Mouse (Mus musculus): ENCODE results near the gene Tdrkh. TPM values are rescaled to one million over a fixed set of nuclear protein-coding genes. Genes with fewer than 3 reads are reported as not detected.

Tdrkh gene
- polyA plus RNA-seq, 1 experiment from 2014 or later = 10.6 TPM

DNA sequence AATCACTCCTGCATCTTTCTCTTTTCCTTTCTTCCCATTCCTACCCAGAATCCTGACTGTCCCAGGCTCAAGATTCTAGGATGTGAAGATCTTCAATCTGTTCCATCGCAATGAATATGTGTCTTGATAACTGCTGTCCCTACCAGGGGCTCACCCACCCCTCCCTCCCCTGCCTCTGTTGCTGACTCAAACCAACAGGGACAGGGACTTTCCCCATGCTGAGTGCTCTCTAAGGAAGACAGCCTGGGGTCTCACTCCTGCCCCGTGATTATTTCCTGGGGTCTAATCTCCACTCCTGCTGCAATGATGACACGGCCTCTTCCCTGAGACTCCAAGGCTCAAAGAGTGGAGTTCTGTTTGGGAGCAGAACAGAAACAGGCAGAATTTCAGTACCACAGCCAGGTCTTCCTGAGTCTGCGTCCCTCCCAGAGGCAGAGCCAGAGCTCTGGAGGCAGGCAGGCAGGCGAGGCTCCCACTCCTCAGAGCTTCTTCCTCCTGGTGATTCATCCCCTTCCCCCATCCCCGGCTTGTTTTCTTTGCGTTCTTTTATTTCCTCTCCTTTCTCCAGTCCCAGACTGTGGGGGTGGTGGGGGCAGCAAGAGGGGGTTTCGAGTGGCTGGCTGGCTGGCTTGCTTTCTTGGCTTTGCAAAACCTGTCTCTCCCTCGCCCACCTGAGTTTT is 33.1 kb upstream of the Tdrkh start:
- Histone ChIP-seq H3K9ac (replicated peaks; ENCODE audit: low read depth, low read length) (no peak overlapping the region), H3K36me3 (ENCODE audit: control insufficient read depth, insufficient read depth, low read length) (no peaks in the 10 kb centered on the region), H3K4me1 (ENCODE audit: control insufficient read depth, insufficient read depth, low read length) (no peaks in the 10 kb centered on the region), H3K27me3 (ENCODE audit: control insufficient read depth, insufficient read depth, low read length) (no peaks in the 10 kb centered on the region), H3K27ac (ENCODE audit: low read length) (no peak overlapping the region), H3K4me2 (replicated peaks; ENCODE audit: low read depth, low read length) (no peak overlapping the region), H3K9me3 (ENCODE audit: control insufficient read depth, low read depth, low read length) (no peaks in the 10 kb centered on the region), H3K4me3 (ENCODE audit: low read depth, low read length) (no peak overlapping the region)
- 19% methylated on average over 9 of the region's 9 CpGs for WGBS
- no peak for ATAC-seq (ENCODE audit: insufficient number of reproducible peaks, insufficient read depth, low FRiP score, low read depth)

DNA sequence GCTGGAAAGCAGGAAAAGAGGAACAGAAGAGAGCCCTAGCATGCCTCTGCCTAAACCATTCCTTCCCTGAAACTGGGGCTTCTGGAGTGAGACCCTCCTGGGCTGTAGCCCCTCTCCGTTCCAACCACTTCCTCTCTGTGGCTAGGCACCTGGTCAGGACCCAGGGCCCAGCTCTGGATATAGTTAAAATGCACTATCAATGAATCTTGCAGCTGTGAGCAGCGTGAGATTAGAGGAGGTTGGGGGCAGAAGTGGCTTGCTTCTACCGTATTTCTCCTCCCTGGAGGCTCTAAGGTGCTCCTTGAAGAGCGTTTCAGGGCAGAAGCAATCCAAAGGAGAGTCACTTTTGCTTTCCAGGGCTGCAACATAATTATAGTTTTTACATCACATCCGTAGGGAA is 30.8 kb upstream of the Tdrkh start:
- H3K4me1 ChIP-seq (ENCODE audit: control insufficient read depth, insufficient read depth, low read length) = no peaks in the 10 kb centered on the region
- no peaks in the 10 kb centered on the region for H3K9me3 ChIP-seq (ENCODE audit: control insufficient read depth, low read depth, low read length)
- WGBS = 67% methylated on average over 5 of the region's 5 CpGs
- no peak overlapping the region for H3K27ac ChIP-seq (ENCODE audit: low read length)
- no peak for ATAC-seq (ENCODE audit: insufficient number of reproducible peaks, insufficient read depth, low FRiP score, low read depth)
- H3K4me2 ChIP-seq (replicated peaks; ENCODE audit: low read depth, low read length) = no peak overlapping the region
- no peak overlapping the region for H3K4me3 ChIP-seq (ENCODE audit: low read depth, low read length)
- H3K36me3 ChIP-seq (ENCODE audit: control insufficient read depth, insufficient read depth, low read length) = no peaks in the 10 kb centered on the region
- H3K9ac ChIP-seq (replicated peaks; ENCODE audit: low read depth, low read length) = no peak overlapping the region
- no peaks in the 10 kb centered on the region for H3K27me3 ChIP-seq (ENCODE audit: control insufficient read depth, insufficient read depth, low read length)

DNA sequence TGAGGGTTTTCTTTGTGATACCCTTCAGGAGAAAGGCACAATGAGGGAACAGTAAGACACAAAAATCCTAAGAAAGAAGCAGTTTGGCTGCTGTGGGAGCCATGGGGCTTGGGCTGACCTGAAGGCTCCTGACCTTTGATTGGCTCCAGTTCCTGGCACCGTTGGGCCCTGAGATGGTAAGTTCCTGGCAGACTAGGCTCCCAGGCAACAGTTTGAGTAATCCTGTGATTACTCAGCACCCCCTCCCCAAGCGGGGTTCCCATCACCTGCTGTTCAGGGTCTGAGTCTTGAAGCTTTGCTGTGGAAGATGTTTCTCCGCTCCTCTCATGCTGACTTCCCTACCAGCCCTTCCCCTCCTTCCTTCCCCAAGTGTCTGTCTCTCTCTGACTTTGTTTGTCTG is 29.6 kb upstream of the Tdrkh start:
- Histone ChIP-seq H3K4me2 (replicated peaks; ENCODE audit: low read depth, low read length) (no peak overlapping the region), H3K36me3 (ENCODE audit: control insufficient read depth, insufficient read depth, low read length) (no peaks in the 10 kb centered on the region), H3K27me3 (ENCODE audit: control insufficient read depth, insufficient read depth, low read length) (no peaks in the 10 kb centered on the region), H3K4me3 (ENCODE audit: low read depth, low read length) (no peak overlapping the region), H3K27ac (ENCODE audit: low read length) (no peak overlapping the region), H3K4me1 (ENCODE audit: control insufficient read depth, insufficient read depth, low read length) (no peaks in the 10 kb centered on the region), H3K9me3 (ENCODE audit: control insufficient read depth, low read depth, low read length) (no peaks in the 10 kb centered on the region), H3K9ac (replicated peaks; ENCODE audit: low read depth, low read length) (no peak overlapping the region)
- ATAC-seq (ENCODE audit: insufficient number of reproducible peaks, insufficient read depth, low FRiP score, low read depth) = no peak
- 56% methylated on average over 3 of the region's 3 CpGs for WGBS

DNA sequence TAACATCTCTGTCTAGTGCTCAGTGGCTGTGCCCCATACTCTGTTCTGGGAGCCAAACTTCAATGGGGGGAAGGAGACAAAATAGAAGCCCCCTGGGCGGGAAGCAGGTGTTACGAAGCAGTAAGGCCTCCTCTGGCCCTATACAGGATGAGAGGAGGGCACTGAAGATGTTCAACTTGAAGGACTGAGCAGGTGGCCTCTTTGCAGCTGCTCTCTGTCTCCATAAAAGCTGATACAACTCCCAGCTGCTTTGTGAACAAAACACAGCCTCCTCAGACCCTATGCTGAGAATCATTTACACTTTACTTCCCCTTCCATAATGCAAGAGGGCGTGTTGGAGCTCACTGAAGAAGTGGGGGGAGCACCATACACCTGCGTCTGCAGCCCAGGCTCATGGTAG is 26.4 kb upstream of the Tdrkh start:
- Histone ChIP-seq H3K9ac (replicated peaks; ENCODE audit: low read depth, low read length) (no peak overlapping the region), H3K4me1 (ENCODE audit: control insufficient read depth, insufficient read depth, low read length) (no peaks in the 10 kb centered on the region), H3K4me2 (replicated peaks; ENCODE audit: low read depth, low read length) (no peak overlapping the region), H3K9me3 (ENCODE audit: control insufficient read depth, low read depth, low read length) (no peaks in the 10 kb centered on the region), H3K36me3 (ENCODE audit: control insufficient read depth, insufficient read depth, low read length) (no peaks in the 10 kb centered on the region), H3K27me3 (ENCODE audit: control insufficient read depth, insufficient read depth, low read length) (no peaks in the 10 kb centered on the region), H3K27ac (ENCODE audit: low read length) (no peak overlapping the region), H3K4me3 (ENCODE audit: low read depth, low read length) (no peak overlapping the region)
- ATAC-seq (ENCODE audit: insufficient number of reproducible peaks, insufficient read depth, low FRiP score, low read depth) = no peak
- 61% methylated on average over 4 of the region's 4 CpGs for WGBS

DNA sequence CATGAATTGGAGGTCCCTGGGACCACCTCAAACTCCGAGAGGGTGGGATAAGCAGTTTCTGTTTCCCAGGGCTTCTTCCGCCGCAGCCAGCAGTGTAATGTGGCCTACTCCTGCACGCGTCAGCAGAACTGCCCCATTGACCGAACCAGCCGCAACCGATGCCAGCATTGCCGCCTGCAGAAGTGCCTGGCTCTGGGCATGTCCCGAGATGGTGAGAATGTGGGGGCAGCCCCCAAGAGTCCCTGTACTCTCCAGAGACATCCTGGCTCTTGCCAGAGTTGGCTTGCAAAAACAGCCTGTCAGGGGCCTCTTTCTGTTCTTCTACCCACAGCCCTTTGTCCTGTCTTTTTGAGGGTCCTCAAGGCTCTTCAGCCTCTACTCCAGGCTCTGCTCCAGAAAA is 25.7 kb upstream of the Tdrkh start:
- 91% methylated on average over 10 of the region's 10 CpGs for WGBS
- ATAC-seq (ENCODE audit: insufficient number of reproducible peaks, insufficient read depth, low FRiP score, low read depth) = no peak
- no peaks in the 10 kb centered on the region for H3K36me3 ChIP-seq (ENCODE audit: control insufficient read depth, insufficient read depth, low read length)

DNA sequence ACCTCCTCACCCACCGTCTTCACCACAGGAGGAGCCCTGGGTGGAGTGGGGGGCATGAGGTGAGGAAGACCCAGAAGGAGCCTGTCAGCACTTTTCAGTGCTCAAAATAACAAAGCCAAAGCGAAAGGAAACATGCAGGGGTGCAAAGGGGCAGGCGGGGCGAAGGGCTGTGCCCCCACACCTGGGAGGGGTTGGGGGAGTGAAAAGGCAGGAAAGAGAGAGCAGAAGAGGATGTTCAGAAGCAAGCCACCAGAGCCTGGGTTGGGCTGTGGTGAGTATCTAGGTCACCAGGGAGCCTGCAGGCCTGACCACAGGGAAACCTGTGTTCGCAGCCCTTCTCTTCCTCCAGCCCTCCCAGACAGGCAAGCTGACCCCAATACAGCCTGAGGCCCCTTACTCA is 25.0 kb upstream of the Tdrkh start:
- ATAC-seq (ENCODE audit: insufficient number of reproducible peaks, insufficient read depth, low FRiP score, low read depth) = no peak
- Histone ChIP-seq H3K4me3 (ENCODE audit: low read depth, low read length) (no peak overlapping the region), H3K4me1 (ENCODE audit: control insufficient read depth, insufficient read depth, low read length) (no peaks in the 10 kb centered on the region), H3K27ac (ENCODE audit: low read length) (no peak overlapping the region), H3K27me3 (ENCODE audit: control insufficient read depth, insufficient read depth, low read length) (no peaks in the 10 kb centered on the region), H3K9me3 (ENCODE audit: control insufficient read depth, low read depth, low read length) (no peaks in the 10 kb centered on the region), H3K9ac (replicated peaks; ENCODE audit: low read depth, low read length) (no peak overlapping the region), H3K36me3 (ENCODE audit: control insufficient read depth, insufficient read depth, low read length) (no peaks in the 10 kb centered on the region), H3K4me2 (replicated peaks; ENCODE audit: low read depth, low read length) (no peak overlapping the region)
- 77% methylated on average over 5 of the region's 5 CpGs for whole genome bisulfite sequencing

More for the DNA sequence above, 25.7 kb upstream of the Tdrkh start:
- no peak overlapping the region for H3K9ac ChIP-seq (replicated peaks; ENCODE audit: low read depth, low read length)
- H3K4me2 ChIP-seq (replicated peaks; ENCODE audit: low read depth, low read length) = no peak overlapping the region
- no peaks in the 10 kb centered on the region for H3K9me3 ChIP-seq (ENCODE audit: control insufficient read depth, low read depth, low read length)
- H3K27me3 ChIP-seq (ENCODE audit: control insufficient read depth, insufficient read depth, low read length) = no peaks in the 10 kb centered on the region
- no peak overlapping the region for H3K27ac ChIP-seq (ENCODE audit: low read length)
- H3K4me1 ChIP-seq (ENCODE audit: control insufficient read depth, insufficient read depth, low read length) = no peaks in the 10 kb centered on the region
- H3K4me3 ChIP-seq (ENCODE audit: low read depth, low read length) = no peak overlapping the region

DNA sequence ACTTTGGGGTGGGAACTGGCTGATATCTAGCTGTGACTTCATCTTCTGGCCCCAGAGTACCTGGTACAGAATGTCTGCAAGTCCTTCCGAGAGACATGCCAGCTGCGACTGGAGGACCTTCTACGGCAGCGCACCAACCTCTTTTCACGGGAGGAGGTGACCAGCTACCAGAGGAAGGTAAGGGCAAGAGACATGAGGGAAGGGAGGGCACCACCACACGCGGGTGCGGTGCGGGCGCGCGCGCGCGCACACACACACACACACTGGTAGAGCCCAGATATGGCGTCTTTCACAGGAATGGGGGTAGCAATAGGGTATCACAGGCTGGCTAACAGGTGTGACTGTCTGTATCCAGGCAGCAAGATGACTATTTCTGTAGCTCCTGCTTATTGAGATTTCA is 23.7 kb upstream of the Tdrkh start:
- no peak for ATAC-seq (ENCODE audit: insufficient number of reproducible peaks, insufficient read depth, low FRiP score, low read depth)
- no peak overlapping the region for H3K4me2 ChIP-seq (replicated peaks; ENCODE audit: low read depth, low read length)
- no peaks in the 10 kb centered on the region for H3K36me3 ChIP-seq (ENCODE audit: control insufficient read depth, insufficient read depth, low read length)
- no peak overlapping the region for H3K9ac ChIP-seq (replicated peaks; ENCODE audit: low read depth, low read length)
- H3K27me3 ChIP-seq (ENCODE audit: control insufficient read depth, insufficient read depth, low read length) = no peaks in the 10 kb centered on the region
- no peak overlapping the region for H3K4me3 ChIP-seq (ENCODE audit: low read depth, low read length)
- H3K9me3 ChIP-seq (ENCODE audit: control insufficient read depth, low read depth, low read length) = no peaks in the 10 kb centered on the region
- 93% methylated on average over 16 of the region's 16 CpGs for WGBS
- no peak overlapping the region for H3K27ac ChIP-seq (ENCODE audit: low read length)
- no peaks in the 10 kb centered on the region for H3K4me1 ChIP-seq (ENCODE audit: control insufficient read depth, insufficient read depth, low read length)

DNA sequence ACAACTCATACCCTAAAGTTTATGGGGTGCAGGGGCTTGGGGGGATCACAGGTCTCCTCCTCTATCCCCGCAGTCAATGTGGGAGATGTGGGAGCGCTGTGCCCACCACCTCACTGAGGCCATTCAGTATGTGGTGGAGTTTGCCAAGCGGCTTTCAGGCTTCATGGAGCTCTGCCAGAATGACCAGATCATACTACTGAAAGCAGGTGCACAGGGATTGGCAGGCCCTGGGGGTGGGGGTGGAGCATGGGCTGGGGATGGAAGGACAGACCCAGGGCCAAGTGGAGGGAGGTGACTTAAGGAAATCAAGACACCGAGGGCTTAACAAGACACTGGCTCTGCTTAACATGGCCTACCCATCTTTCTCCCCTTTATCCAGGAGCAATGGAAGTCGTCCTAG is 22.1 kb upstream of the Tdrkh start:
- Histone ChIP-seq H3K4me1 (ENCODE audit: control insufficient read depth, insufficient read depth, low read length) (no peaks in the 10 kb centered on the region), H3K9ac (replicated peaks; ENCODE audit: low read depth, low read length) (no peak overlapping the region), H3K4me2 (replicated peaks; ENCODE audit: low read depth, low read length) (no peak overlapping the region), H3K36me3 (ENCODE audit: control insufficient read depth, insufficient read depth, low read length) (no peaks in the 10 kb centered on the region), H3K9me3 (ENCODE audit: control insufficient read depth, low read depth, low read length) (no peaks in the 10 kb centered on the region), H3K27ac (ENCODE audit: low read length) (no peak overlapping the region), H3K27me3 (ENCODE audit: control insufficient read depth, insufficient read depth, low read length) (no peaks in the 10 kb centered on the region), H3K4me3 (ENCODE audit: low read depth, low read length) (no peak overlapping the region)
- 80% methylated on average over 5 of the region's 5 CpGs for WGBS
- no peak for ATAC-seq (ENCODE audit: insufficient number of reproducible peaks, insufficient read depth, low FRiP score, low read depth)

DNA sequence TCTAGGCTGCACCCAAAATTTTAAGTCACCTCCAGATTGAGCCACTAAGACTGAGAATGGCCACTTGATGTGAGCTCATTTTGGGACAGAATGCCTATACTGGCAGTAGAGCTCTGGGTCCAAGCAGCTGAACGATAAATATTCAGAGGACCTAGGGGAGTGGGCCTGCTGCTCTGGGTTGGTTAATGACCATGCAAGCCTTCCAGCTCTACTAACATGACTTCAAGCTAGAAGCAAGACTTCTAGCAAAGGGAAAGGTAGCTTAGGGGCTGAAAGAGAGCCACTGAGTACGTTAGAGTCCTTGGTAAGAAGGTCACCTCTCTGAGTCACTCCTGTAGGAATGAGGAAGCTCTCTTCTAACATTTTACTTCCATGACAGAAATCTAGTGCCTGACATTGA is 20.9 kb upstream of the Tdrkh start:
- Histone ChIP-seq H3K9ac (replicated peaks; ENCODE audit: low read depth, low read length) (no peak overlapping the region), H3K4me1 (ENCODE audit: control insufficient read depth, insufficient read depth, low read length) (no peaks in the 10 kb centered on the region), H3K36me3 (ENCODE audit: control insufficient read depth, insufficient read depth, low read length) (no peaks in the 10 kb centered on the region), H3K9me3 (ENCODE audit: control insufficient read depth, low read depth, low read length) (no peaks in the 10 kb centered on the region), H3K27ac (ENCODE audit: low read length) (no peak overlapping the region), H3K4me3 (ENCODE audit: low read depth, low read length) (no peak overlapping the region), H3K4me2 (replicated peaks; ENCODE audit: low read depth, low read length) (no peak overlapping the region), H3K27me3 (ENCODE audit: control insufficient read depth, insufficient read depth, low read length) (no peaks in the 10 kb centered on the region)
- 75% methylated on average over 2 of the region's 2 CpGs for WGBS
- no peak for ATAC-seq (ENCODE audit: insufficient number of reproducible peaks, insufficient read depth, low FRiP score, low read depth)

Measured in stomach, embryonic 14.5 days (tissue).